Mouse (Mus musculus): ENCODE results near the gene Mxd3. TPM values are rescaled to one million over a fixed set of nuclear protein-coding genes. Genes with fewer than 3 reads are reported as not detected.

The Mxd3 gene
- total RNA-seq, 1 experiment from 2014 or later = 1.7 TPM

GRCm38 (mm10) chr13:55296760-55297159 lies 32.9 kb downstream of the Mxd3 start:
- no peak for ATAC-seq (ENCODE audit: extremely low read depth, insufficient number of reproducible peaks, low FRiP score, poor library complexity, severe bottlenecking)

GRCm38 (mm10) chr13:55288854-55289253 lies 40.8 kb downstream of the Mxd3 start:
- ATAC-seq (ENCODE audit: extremely low read depth, insufficient number of reproducible peaks, low FRiP score, poor library complexity, severe bottlenecking) = no peak

- no peak for ATAC-seq (ENCODE audit: extremely low read depth, insufficient number of reproducible peaks, low FRiP score, poor library complexity, severe bottlenecking)
These were observed 52.0 kb downstream of the Mxd3 start for GRCm38 (mm10) chr13:55277646-55278045.

GRCm38 (mm10) chr13:55277203-55277602 lies 52.4 kb downstream of the Mxd3 start:
- ATAC-seq (ENCODE audit: extremely low read depth, insufficient number of reproducible peaks, low FRiP score, poor library complexity, severe bottlenecking) = no peak

Other genes with a start within 250 kb of the Mxd3 start
- gene Uimc1, start 229.5 kb downstream of the Mxd3 start, total RNA-seq (2017) = 88.2 and 112 TPM in 2 replicates
- 19.3 and 22.6 TPM in 2 replicates for gene Zfp346, start 224.5 kb downstream of the Mxd3 start, total RNA-seq (2017)
- gene Gm17617, start 196.3 kb downstream of the Mxd3 start, total RNA-seq (2017) = not detected in 2 replicates
- not detected in 2 replicates for gene Fgfr4, start 177.2 kb downstream of the Mxd3 start, total RNA-seq (2017)
- gene Nsd1, start 120.0 kb downstream of the Mxd3 start, total RNA-seq (2017) = 211 and 232 TPM in 2 replicates
- 95.5 and 96.0 TPM in 2 replicates for gene Prelid1, start 9.3 kb downstream of the Mxd3 start, total RNA-seq (2017)
- 60.8 and 61.9 TPM in 2 replicates for gene Rab24, start 7.9 kb downstream of the Mxd3 start, total RNA-seq (2017)
- gene Lman2, start 33.0 kb upstream of the Mxd3 start, total RNA-seq (2017) = 75.9 and 87.7 TPM in 2 replicates
- 85.4 and 90.5 TPM in 2 replicates for gene Rgs14, start 39.9 kb upstream of the Mxd3 start, total RNA-seq (2017)
- gene Slc34a1, start 68.4 kb upstream of the Mxd3 start, total RNA-seq (2017) = 0.25 and 0.35 TPM in 2 replicates
- gene Pfn3, start 85.4 kb upstream of the Mxd3 start, total RNA-seq (2017) = not detected in 2 replicates
- gene F12, start 97.0 kb upstream of the Mxd3 start, total RNA-seq (2017) = 2.6 and 2.8 TPM in 2 replicates
- 362 and 371 TPM in 2 replicates for gene Grk6, start 115.2 kb upstream of the Mxd3 start, total RNA-seq (2017)
- 12.3 and 14.1 TPM in 2 replicates for gene Prr7, start 134.4 kb upstream of the Mxd3 start, total RNA-seq (2017)
- gene Dbn1, start 158.3 kb upstream of the Mxd3 start, total RNA-seq (2017) = 0.12 TPM in 2 replicates
- 43.2 and 47.3 TPM in 2 replicates for gene Pdlim7, start 183.9 kb upstream of the Mxd3 start, total RNA-seq (2017)
- gene Dok3, start 199.5 kb upstream of the Mxd3 start, total RNA-seq (2017) = 193 and 198 TPM in 2 replicates
- 107 and 116 TPM in 2 replicates for gene Ddx41, start 206.8 kb upstream of the Mxd3 start, total RNA-seq (2017)
- gene Fam193b, start 241.3 kb upstream of the Mxd3 start, total RNA-seq (2017) = 108 and 118 TPM in 2 replicates
- gene Tmed9, start 243.9 kb upstream of the Mxd3 start, total RNA-seq (2017) = 68.9 and 74.4 TPM in 2 replicates

Measured in neutrophil, adult 5-6 weeks (primary cell).